Mouse (Mus musculus) E14TG2a.4 (cell line): ENCODE measurements around the gene Actn1.

ENCODE experiments used
- CTCF ChIP-seq: conservative IDR thresholded peaks from 2 replicates; pipeline ENCODE4 v1.5.1; 2014; ENCODE audit warnings: low read length
- NANOG ChIP-seq: IDR thresholded peaks from 2 replicates; pipeline ENCODE4 v1.6.1; 2014; ENCODE audit warnings: borderline replicate concordance, low read length, mixed read lengths
- POU5F1 ChIP-seq: IDR thresholded peaks from 2 replicates; pipeline ENCODE4 v1.6.1; 2014; ENCODE audit warnings: low read length, borderline replicate concordance

DNA sequence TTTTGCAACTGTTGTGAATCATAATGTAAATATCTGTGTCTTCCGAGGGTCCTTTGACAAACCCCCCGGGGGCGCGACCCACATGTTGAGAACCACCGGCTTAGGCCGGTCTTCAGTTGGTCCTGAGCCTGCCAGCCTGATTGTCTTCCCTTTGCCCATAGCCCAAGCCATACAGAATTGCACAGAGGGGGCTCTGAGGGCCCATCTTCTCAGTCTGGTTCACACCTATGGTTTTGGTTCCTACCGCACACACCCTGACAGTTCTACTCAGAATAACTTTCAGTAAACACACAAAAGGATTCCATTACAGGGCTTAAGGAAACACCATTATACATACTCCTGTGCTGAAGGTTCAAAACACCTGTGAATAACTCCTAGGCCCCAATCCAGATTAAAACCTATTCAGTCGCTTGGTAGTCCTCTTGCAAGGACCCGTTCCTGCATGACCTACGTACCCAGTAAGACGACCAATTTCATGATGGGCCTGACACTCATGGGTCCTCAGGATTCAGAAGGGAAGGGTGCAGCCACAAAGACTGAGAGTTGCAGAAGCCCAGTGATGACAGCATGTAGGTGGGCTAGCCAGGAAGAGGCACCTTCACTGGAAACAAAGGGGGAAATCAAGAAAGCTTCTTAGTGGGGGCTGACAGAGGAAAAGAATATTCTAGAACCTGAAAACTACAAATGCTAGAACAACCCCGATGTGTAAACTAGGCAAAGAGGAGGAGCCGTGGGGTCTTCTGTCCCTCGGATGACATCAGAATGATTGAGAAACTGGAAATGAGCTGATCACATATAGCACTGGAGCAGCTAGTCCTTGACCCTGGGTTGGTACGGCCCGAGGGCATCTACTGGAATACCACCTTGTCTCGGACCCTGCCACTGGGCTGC is 128.6 kb downstream of the Actn1 start:
- no peak for TF ChIP-seq CTCF
- no peak for TF ChIP-seq POU5F1
- no peak for TF ChIP-seq NANOG
